ENCODE assay signal across 9 mouse cellular contexts in genomic region chr6:49919089-49919812, GRCm38 (mm10).
DNase-seq lines count a peak whose midpoint lies in the region; ATAC-seq and TF ChIP-seq lines count a peak whose summit lies in the region.
"Had no signal": no experiment of that assay in that cellular context is flagged by ENCODE, and none has a peak within 500 bp of the region (broad histone marks: within the 10 kb centered on the region; RNA-seq: fewer than 3 reads in every experiment).

No protein-coding gene starts in this region.

- no peak overlapping the region for H3K4me3 ChIP-seq in gastrocnemius, adult 2 months
- H3K4me3 ChIP-seq: heart, embryonic 15.5 days had no signal

- no peak for ATAC-seq in megakaryocyte-erythroid progenitor cell, adult 5-6 weeks (replicated peaks; ENCODE audit: low FRiP score, low TSS enrichment, poor library complexity, severe bottlenecking)
- no peak for ATAC-seq in activated CD4-positive, CD25-positive, alpha-beta regulatory T cell, adult 4 months

- no peak overlapping the region for H3K27ac ChIP-seq in gastrocnemius, adult 2 months
- H3K27ac ChIP-seq: heart, embryonic 15.5 days had no signal

- intact Hi-C loops in gastrocnemius, adult 2 months (cut with DNase I): loop anchor here (10.0 kb wide), 1 partner anchor 404 kb away; no protein-coding TSS in a partner anchor
- intact Hi-C loops in left cerebral cortex, postnatal 36 days (cut with DNase I): loop anchor here (2.0 kb wide), 1 partner anchor 400 kb away; no protein-coding TSS in a partner anchor

- peak; percentile 47 for TF ChIP-seq CTCF in gastrocnemius, adult 2 months (IDR thresholded peaks at IDR 0.05)

- DNase-seq in gastrocnemius, adult 2 months: no peak
- DNase-seq in gastrocnemius, postnatal 4 days (ENCODE audit: low spot score in 2 of 2): no peak
- peak; percentile 58 for DNase-seq in 3T3-L1 (ENCODE audit: low read depth, low spot score)
- peak; percentile 6 for DNase-seq in cerebellum, adult 9-10 months
- peak; percentile 18 to 46 for DNase-seq in frontal cortex, postnatal 36 days (ENCODE audit: low spot score in 2 of 2)
- DNase-seq in left cerebral cortex, postnatal 36 days (ENCODE audit: low spot score in 2 of 2): peak; percentile 8 to 12

Comparison
In these comparisons a context has a peak if more than half of its experiments do, and no peak if none do; other contexts are left out.
1. DNase-seq: peak in 3T3-L1 (single experiment), cerebellum, adult 9-10 months (single experiment), frontal cortex, postnatal 36 days (2 of 2) and left cerebral cortex, postnatal 36 days (2 of 2); none in gastrocnemius, adult 2 months (single experiment) and gastrocnemius, postnatal 4 days (0 of 2).